Mouse (Mus musculus): ENCODE results near the gene Gm13279.
"Not testable (repeated sequence)": the region's sequence is repeated elsewhere in the genome, so short reads cannot be mapped to it uniquely, and the experiment has no call there.

Gene Gm13279

DNA sequence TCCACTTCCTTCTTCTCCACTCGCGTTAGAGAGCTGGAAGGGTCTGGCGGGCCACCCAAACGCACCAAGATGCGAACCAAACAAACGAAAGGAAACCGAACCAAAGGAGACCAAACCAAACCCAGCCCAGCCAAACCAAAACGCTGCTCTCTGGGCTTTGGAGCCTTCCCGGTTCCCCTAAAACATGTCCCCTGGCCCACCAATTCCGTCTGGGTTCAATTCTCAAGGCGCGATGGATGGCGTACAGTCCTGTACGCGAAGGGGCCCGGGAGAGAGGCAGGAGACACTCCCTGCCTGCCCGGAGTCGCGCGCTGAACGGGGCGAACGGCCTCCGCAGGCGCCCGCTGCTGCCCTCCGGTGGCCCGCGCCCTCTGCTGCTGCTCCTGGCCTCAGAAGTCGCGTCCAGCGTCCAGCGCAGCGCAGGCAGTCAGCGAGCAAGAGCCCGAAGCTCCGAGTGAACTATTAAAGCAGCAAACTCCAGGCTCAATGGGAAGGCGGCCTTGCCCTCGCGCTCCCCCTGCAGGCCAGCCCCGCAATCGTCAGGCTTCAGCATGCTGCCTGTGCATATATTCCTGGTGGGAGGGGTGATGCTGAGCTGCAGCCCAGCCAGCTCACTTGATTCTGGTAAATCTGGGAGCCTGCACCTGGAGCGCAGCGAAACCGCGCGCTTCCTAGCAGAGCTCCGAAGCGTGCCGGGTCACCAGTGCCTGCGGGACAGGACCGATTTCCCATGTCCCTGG is 3.1 kb upstream of the Gm13279 start, which contains the start of gene Gm13275:
Gene Gm13275, plus strand, starts transcription at position 552 of the 740 bp plus-strand sequence.
- not testable (repeated sequence) for DNase-seq (ENCODE audit: low spot score)

DNA sequence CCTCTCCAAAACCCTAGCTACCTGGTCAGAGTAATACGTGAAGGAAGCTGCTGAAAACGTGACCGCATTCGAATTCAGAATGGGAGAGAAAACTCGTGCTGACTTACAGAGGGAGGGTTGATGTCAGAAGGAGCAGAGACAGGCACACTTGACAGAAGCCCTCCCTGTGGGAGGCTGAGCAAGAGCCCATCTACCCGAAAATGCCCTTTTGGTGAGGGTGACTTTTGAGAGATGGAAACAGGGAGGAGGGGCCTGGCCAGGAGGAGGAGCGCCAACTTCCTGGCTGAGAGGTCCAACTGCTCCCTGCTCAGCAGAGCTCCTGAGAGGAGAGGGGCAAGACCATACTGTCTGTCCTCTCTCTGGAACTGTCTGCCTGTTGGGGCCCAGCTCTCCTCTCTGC is 2.2 kb downstream of the Gm13279 start, which contains the start of gene Gm13285:
Gene Gm13285, plus strand, starts transcription at position 301 of the 400 bp plus-strand sequence.
- DNase-seq (ENCODE audit: low spot score): not testable (repeated sequence)

DNA sequence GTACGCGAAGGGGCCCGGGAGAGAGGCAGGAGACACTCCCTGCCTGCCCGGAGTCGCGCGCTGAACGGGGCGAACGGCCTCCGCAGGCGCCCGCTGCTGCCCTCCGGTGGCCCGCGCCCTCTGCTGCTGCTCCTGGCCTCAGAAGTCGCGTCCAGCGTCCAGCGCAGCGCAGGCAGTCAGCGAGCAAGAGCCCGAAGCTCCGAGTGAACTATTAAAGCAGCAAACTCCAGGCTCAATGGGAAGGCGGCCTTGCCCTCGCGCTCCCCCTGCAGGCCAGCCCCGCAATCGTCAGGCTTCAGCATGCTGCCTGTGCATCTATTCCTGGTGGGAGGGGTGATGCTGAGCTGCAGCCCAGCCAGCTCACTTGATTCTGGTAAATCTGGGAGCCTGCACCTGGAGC is 5.8 kb downstream of the Gm13279 start, which contains the start of gene Gm13287:
Gene Gm13287, plus strand, starts transcription at position 301 of the 400 bp plus-strand sequence.
- not testable (repeated sequence) for DNase-seq (ENCODE audit: low spot score)

DNA sequence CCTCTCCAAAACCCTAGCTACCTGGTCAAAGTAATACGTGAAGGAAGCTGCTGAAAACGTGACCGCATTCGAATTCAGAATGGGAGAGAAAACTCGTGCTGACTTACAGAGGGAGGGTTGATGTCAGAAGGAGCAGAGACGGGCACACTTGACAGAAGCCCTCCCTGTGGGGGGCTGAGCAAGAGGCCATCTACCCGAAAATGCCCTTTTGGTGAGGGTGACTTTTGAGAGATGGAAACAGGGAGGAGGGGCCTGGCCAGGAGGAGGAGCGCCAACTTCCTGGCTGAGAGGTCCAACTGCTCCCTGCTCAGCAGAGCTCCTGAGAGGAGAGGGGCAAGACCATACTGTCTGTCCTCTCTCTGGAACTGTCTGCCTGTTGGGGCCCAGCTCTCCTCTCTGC is 8.0 kb downstream of the Gm13279 start, which contains the start of gene Gm13288:
Gene Gm13288, plus strand, starts transcription at position 301 of the 400 bp plus-strand sequence.
- not testable (repeated sequence) for DNase-seq (ENCODE audit: low spot score)

DNA sequence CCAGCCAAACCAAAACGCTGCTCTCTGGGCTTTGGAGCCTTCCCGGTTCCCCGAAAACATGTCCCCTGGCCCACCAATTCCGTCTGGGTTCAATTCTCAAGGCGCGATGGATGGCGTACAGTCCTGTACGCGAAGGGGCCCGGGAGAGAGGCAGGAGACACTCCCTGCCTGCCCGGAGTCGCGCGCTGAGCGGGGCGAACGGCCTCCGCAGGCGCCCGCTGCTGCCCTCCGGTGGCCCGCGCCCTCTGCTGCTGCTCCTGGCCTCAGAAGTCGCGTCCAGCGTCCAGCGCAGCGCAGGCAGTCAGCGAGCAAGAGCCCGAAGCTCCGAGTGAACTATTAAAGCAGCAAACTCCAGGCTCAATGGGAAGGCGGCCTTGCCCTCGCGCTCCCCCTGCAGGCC is 8.6 kb downstream of the Gm13279 start:
- not testable (repeated sequence) for DNase-seq (ENCODE audit: low spot score)

DNA sequence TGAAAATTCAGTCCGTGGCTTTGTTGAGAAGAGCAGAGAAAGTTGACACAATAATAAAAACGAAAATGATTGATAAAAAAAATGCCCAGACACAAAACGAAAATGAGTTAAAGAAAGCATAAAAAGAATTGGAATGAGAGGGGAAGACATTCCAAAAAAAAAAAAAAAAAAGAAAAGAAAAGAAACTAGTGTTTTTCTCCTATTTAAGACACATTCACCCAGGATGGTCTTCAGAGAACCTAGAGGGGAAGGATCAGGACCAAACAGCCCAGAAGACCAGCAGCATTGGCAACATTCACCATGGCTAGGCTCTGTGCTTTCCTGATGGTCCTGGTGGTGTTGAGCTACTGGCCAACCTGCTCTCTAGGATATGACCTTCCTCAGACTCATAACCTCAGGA is 18.7 kb downstream of the Gm13279 start, which contains the start of gene Ifna7:
Gene Ifna7, plus strand, starts transcription at position 301 of the 400 bp plus-strand sequence.
- DNase-seq (ENCODE audit: low spot score): no peak

DNA sequence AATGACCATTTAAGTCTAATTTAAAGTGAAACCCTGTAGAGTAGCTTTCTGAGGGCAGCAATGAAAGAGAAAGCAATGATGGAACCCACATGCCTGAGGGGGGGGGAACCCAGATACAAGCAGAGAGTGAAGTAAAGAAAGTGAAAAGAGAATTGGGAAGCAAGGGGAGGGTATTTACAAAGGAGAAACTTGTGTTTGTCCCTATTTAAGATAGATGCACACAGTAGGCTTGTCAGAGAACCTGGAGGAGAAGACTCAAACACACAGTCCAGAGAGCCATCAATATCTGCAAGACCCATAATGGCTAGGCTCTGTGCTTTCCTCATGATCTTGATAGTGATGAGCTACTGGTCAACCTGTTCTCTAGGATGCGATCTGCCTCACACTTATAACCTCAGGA is 22.5 kb downstream of the Gm13279 start, which contains the start of gene Ifna11:
Gene Ifna11, plus strand, starts transcription at position 301 of the 400 bp plus-strand sequence.
- DNase-seq (ENCODE audit: low spot score): no peak

DNA sequence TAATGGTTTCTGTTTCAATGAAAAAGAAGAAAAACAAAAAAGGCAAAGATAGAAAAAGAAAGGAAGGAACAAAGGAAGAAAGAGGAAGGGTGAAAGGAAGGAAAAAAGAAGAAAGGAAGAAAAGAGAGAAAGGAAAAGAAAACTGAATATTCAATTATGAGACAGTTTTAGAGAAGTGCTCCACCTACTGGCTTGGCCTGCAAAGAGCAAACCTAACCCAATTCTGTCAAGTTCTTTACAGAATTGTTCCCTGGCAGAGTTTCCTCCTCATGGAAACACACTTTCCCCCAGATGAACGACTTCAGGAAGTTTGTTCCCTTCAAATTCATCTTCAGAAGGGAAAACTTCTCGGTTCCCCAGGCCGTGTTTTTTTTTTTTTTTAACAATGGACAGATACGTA is 25.8 kb downstream of the Gm13279 start:
- no peak for DNase-seq (ENCODE audit: low spot score)

DNA sequence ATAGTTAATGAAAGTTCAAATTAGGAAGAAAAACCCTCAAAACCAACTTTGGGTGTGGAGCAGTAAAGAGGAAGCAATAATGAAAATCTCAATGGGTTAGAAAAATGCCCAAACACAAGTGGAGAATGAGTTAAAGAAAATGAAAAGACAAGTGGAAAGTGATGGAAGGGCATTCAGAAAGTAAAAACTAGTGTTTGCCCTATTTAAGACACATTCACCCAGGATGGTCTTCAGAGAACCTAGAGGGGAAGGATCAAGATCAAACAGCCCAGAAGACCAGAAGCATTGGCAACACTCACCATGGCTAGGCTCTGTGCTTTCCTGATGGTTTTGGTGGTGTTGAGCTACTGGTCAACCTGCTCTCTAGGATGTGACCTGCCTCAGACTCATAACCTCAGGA is 29.9 kb downstream of the Gm13279 start, which contains the start of gene Ifna6:
Gene Ifna6, plus strand, starts transcription at position 301 of the 400 bp plus-strand sequence.
- not testable (repeated sequence) for DNase-seq (ENCODE audit: low spot score)

DNA sequence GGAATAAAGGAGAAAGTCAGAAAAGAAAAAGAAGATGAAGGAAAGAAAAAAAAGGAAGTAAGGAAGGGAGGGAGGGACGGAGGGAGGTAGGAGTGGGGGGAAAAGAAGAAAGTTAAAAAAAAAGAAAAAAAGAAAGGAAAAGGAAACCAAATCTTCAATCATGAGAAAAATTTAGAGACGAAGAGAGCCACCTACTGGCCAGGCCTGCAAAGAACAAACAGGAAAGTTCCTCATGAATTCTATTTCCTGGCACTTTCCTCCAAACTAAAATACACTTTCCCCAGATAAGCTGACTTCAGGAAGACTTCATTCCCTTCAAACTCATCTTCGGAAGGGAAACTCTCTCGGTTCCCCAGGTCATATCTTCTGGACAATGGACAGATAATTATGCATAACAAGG is 33.3 kb downstream of the Gm13279 start:
- no peak for DNase-seq (ENCODE audit: low spot score)

DNA sequence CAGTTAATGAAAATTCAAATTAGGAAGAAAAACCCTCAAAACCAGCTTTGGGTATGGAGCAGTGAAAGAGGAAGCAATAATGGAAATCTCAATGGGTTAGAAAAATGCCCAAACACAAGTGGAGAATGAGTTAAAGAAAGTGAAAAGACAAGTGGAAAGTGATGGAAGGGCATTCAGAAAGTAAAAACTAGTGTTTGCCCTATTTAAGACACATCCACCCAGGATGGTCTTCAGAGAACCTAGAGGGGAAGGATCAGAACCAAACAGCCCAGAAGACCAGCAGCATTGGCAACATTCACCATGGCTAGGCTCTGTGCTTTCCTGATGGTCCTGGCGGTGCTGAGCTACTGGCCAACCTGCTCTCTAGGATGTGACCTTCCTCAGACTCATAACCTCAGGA is 38.0 kb downstream of the Gm13279 start, which contains the start of gene Ifna5:
Gene Ifna5, plus strand, starts transcription at position 301 of the 400 bp plus-strand sequence.
- not testable (repeated sequence) for DNase-seq (ENCODE audit: low spot score)

DNA sequence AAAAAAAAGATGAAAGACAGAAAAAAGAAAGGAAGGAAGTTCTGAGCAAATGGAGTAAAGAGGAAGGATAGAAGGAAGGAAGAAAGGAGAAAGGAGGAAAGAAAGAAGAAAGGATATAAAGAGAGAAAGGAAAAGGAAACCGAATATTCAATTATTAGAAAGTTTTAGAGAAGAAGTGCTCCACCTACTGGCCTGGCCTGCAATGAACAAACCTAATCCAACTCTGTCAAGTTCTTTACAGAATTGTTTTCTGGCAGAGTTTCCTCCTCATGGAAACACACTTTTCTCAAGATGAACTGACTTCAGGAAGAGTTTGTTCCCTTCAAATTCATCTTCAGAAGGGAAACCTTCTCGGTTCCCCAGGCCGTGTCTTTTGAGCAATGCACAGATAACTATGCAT is 41.6 kb downstream of the Gm13279 start:
- no peak for DNase-seq (ENCODE audit: low spot score)

DNA sequence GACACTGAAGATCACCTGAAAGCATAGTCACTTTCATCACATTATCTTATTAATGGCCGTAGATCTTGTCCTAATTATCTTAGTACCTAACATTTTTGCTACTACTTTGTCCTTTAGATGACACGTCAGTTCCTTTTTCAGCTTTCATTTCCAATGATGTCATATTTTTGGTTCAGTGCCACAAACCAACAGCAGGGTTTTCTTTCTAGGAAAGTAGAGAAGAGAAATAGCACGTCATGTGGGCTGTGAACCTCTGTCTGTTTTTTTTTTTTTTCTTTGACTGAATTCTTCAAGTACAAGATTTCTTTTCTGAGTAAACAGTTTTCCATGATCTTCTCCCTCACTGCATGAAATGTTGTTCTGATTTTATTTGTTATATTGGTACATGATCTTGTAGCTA is 42.9 kb downstream of the Gm13279 start:
- DNase-seq (ENCODE audit: low spot score): no peak

DNA sequence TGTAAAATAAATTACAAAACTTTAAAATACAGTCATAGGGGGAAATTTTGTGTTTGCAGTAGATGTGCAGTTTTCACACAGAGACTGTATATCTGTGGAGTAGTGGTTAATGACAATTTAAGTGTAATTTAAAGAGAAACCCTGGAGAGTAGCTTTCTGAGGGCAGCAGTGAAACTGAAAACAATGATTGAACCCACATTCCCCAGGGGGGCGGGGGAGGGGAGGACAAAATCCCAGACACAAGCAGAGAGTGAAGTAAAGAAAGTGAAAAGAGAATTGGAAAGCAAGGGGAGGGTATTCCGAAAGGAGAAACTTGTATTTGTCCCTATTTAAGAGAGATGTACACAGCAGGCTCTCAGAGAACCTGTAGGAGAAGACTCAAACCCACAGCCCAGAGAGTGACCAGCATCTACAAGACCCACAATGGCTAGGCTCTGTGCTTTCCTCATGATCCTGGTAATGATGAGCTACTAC is 44.3 kb downstream of the Gm13279 start, which contains the start of gene Ifna4:
Gene Ifna4, plus strand, starts transcription at position 424 of the 474 bp plus-strand sequence.
- DNase-seq (ENCODE audit: low spot score): no peak

DNA sequence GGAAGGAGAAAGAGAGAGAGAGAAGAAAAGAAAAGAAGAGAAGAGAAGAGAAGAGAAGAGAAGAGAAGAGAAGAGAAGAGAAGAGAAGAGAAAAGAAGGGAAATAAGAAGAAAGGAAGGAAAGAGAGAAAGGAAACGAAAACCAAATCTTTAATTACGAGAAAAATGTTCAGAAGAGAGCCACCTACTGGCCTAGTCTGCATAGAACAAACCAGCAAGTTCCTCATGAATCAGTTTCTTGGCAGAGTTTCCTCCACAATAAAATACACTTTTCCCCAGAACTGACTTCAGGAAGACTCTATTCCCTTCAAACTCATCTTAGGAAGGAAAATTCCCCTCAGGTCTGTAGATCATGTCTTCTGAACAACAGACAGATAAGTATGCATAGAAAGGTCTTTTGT is 48.1 kb downstream of the Gm13279 start:
- DNase-seq (ENCODE audit: low spot score): no peak
